Mouse (Mus musculus): ENCODE results near the gene Ppa2. TPM values are rescaled to one million over a fixed set of nuclear protein-coding genes. Genes with fewer than 3 reads are reported as not detected.

Ppa2 gene
- total and polyA plus RNA-seq, 2 experiments from 2014 or later: 23.4 to 88.2 TPM

- no peak overlapping the region for H3K9ac ChIP-seq (replicated peaks; ENCODE audit: low read length)
- no peak for TF ChIP-seq CTCF (IDR thresholded peaks at IDR 0.05; ENCODE audit: low read depth)
- H3K27me3 ChIP-seq (ENCODE audit: insufficient read depth, low read length): no peaks in the 10 kb centered on the region
- H3K36me3 ChIP-seq (ENCODE audit: insufficient read depth, low read length): no peaks in the 10 kb centered on the region
- no peak for ATAC-seq
- H3K27ac ChIP-seq: no peak overlapping the region
- no peak overlapping the region for H3K4me3 ChIP-seq (ENCODE audit: low read length)
- H3K9me3 ChIP-seq (ENCODE audit: low read length): no peaks in the 10 kb centered on the region
- 90% methylated on average over 13 of the region's 13 CpGs for WGBS
- H3K4me1 ChIP-seq (ENCODE audit: insufficient read depth, low read length): no peaks in the 10 kb centered on the region
- DNase-seq (ENCODE audit: low spot score): no peak
- H3K4me2 ChIP-seq (ENCODE audit: low read depth, low read length): no peak overlapping the region
Observed at GRCm38 (mm10) chr3:133328551-133328950, 18.6 kb downstream of the Ppa2 start.

DNA sequence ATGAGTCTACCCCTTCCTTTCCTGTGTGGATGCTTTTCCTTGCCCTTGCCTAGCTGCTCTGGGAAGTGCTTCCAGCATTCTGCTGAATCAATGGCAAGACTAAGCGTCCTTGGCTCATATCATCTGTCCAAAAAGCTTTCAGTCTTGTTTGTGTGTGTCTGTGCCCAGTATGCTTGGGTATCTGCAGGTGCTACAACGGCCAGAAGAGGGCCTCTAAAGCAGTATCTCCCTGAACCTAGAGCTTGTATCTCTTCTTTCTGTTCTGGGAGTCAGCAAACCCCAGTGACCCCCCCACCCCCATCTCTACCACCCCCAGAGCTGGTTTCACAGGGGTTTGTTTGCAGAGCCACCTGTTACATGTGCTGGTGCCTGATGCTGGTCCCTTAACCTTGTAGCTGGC is 19.5 kb downstream of the Ppa2 start:
- peak; percentile 21; the same call in 1 of the 2 replicates for TF ChIP-seq CTCF (IDR thresholded peaks at IDR 0.05; ENCODE audit: low read depth)
- H3K4me3 ChIP-seq (ENCODE audit: low read length): no peak overlapping the region
- no peaks in the 10 kb centered on the region for H3K27me3 ChIP-seq (ENCODE audit: insufficient read depth, low read length)
- H3K36me3 ChIP-seq (ENCODE audit: insufficient read depth, low read length): no peaks in the 10 kb centered on the region
- WGBS: 84% methylated on average over 2 of the region's 2 CpGs
- no peak overlapping the region for H3K9ac ChIP-seq (replicated peaks; ENCODE audit: low read length)
- no peaks in the 10 kb centered on the region for H3K9me3 ChIP-seq (ENCODE audit: low read length)
- H3K27ac ChIP-seq: no peak overlapping the region
- DNase-seq (ENCODE audit: low spot score) (no peak), ATAC-seq (no peak)
- H3K4me2 ChIP-seq (ENCODE audit: low read depth, low read length): no peak overlapping the region
- no peaks in the 10 kb centered on the region for H3K4me1 ChIP-seq (ENCODE audit: insufficient read depth, low read length)

DNA sequence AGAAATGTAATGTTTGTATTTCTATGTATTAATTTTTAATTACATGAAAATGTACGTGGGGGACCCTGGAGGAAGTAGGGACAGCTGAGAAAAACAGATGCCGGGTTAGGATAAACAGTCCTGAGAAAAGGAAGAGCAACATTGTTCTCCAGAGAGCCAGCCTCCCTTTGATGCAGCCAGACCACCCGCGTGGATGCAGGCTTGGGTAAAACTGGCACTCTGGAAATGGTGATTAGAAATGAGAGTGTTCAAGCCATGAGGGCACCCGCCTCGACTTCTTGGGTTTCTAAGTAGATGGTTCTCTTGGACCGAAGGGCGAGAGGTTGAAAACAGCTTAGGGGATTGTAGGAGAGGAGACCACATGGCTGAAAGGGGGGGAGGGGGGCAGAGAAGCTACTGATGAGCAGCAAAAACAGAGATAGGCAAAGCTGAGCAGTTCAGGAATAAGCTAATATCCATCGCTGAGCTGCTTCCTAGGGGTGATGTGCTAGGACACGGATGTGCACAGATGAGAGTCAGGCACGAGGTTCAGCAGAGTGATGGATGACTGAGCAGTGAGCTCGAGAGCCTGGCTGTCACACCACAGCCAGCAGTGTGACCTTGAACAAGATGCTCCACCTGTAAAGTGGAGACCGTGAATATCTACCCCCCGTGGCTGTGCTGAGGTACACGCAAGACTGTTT is 21.4 kb downstream of the Ppa2 start:
- no peaks in the 10 kb centered on the region for H3K27me3 ChIP-seq (ENCODE audit: insufficient read depth, low read length)
- H3K4me2 ChIP-seq (ENCODE audit: low read depth, low read length): no peak overlapping the region
- no peaks in the 10 kb centered on the region for H3K36me3 ChIP-seq (ENCODE audit: insufficient read depth, low read length)
- no peaks in the 10 kb centered on the region for H3K9me3 ChIP-seq (ENCODE audit: low read length)
- H3K9ac ChIP-seq (replicated peaks; ENCODE audit: low read length): no peak overlapping the region
- H3K4me1 ChIP-seq (ENCODE audit: insufficient read depth, low read length): no peaks in the 10 kb centered on the region
- TF ChIP-seq CTCF (IDR thresholded peaks at IDR 0.05; ENCODE audit: low read depth): no peak
- WGBS: 62% methylated on average over 15 of the region's 15 CpGs
- DNase-seq (ENCODE audit: low spot score) (no peak), ATAC-seq (peak; percentile 45; the same call in 1 of the 2 replicates)
- H3K27ac ChIP-seq: no peak overlapping the region
- H3K4me3 ChIP-seq (ENCODE audit: low read length): no peak overlapping the region

- TF ChIP-seq CTCF (IDR thresholded peaks at IDR 0.05; ENCODE audit: low read depth): no peak
Observed at GRCm38 (mm10) chr3:133332280-133332679, 22.4 kb downstream of the Ppa2 start.

DNA sequence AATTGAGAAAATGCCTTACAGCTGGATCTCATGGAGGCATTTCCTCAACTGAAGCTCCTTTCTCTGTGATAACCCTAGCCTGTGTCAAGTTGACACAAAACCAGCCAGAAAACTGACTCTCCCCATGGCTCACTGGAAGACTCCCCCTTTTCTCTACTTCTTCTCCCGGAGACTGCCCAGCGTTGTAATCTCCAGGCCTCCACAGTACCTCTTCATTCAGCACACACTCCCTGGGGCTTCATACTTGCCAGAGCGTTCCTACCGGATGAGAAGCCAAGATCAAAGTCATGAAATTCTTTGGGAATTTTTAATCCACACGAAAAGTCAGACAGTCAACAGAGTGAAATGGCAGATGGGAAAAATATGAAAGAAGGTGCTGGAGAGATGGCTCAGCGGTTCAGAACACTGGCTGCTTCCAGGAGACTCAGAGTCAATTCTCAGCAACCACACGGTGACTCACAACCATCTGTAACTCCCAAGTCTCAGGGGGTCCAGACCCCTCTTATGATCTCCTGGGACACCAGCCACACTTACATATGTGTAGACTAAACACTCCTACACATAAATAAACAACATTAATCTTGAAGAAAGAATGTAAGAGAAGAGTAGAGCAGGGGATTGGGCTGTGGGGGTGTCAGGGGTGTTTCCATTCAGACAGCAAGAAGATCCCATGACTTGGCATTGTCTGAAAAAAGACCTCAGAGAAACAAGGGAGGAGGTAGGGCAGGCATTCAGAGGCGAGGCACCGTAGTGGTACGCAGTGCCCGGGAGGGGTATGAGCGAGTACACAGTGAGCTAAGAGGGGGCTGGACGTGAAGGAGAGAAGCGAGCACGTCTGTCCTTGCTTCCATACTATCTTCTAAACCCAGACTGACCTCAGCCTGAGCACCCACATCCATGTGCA is 23.6 kb downstream of the Ppa2 start:
- DNase-seq (ENCODE audit: low spot score): no peak
- Histone ChIP-seq H3K36me3 (ENCODE audit: insufficient read depth, low read length) (no peaks in the 10 kb centered on the region), H3K4me2 (ENCODE audit: low read depth, low read length) (no peak overlapping the region), H3K27me3 (ENCODE audit: insufficient read depth, low read length) (no peaks in the 10 kb centered on the region), H3K9ac (replicated peaks; ENCODE audit: low read length) (no peak overlapping the region), H3K9me3 (ENCODE audit: low read length) (no peaks in the 10 kb centered on the region), H3K4me3 (ENCODE audit: low read length) (no peak overlapping the region), H3K27ac (no peak overlapping the region), H3K4me1 (ENCODE audit: insufficient read depth, low read length) (no peaks in the 10 kb centered on the region)
- ATAC-seq: no peak
- no peak for TF ChIP-seq CTCF (IDR thresholded peaks at IDR 0.05; ENCODE audit: low read depth)
- 81% methylated on average over 15 of the region's 15 CpGs for WGBS

More at GRCm38 (mm10) chr3:133332280-133332679, 22.4 kb downstream of the Ppa2 start:
- no peak overlapping the region for H3K4me2 ChIP-seq (ENCODE audit: low read depth, low read length)
- no peak overlapping the region for H3K4me3 ChIP-seq (ENCODE audit: low read length)
- no peaks in the 10 kb centered on the region for H3K4me1 ChIP-seq (ENCODE audit: insufficient read depth, low read length)
- 92% methylated on average over 5 of the region's 5 CpGs for WGBS
- no peaks in the 10 kb centered on the region for H3K9me3 ChIP-seq (ENCODE audit: low read length)
- no peak for ATAC-seq
- no peak for DNase-seq (ENCODE audit: low spot score)
- no peak overlapping the region for H3K27ac ChIP-seq
- H3K27me3 ChIP-seq (ENCODE audit: insufficient read depth, low read length): no peaks in the 10 kb centered on the region
- H3K9ac ChIP-seq (replicated peaks; ENCODE audit: low read length): no peak overlapping the region
- H3K36me3 ChIP-seq (ENCODE audit: insufficient read depth, low read length): no peaks in the 10 kb centered on the region

GRCm38 (mm10) chr3:133334691-133335090 is 24.8 kb downstream of the Ppa2 start:
- H3K27ac ChIP-seq: no peak overlapping the region
- TF ChIP-seq CTCF (IDR thresholded peaks at IDR 0.05; ENCODE audit: low read depth): no peak
- no peak overlapping the region for H3K9ac ChIP-seq (replicated peaks; ENCODE audit: low read length)
- no peaks in the 10 kb centered on the region for H3K27me3 ChIP-seq (ENCODE audit: insufficient read depth, low read length)
- DNase-seq (ENCODE audit: low spot score) (no peak), ATAC-seq (no peak)
- no peak overlapping the region for H3K4me2 ChIP-seq (ENCODE audit: low read depth, low read length)
- 90% methylated on average over 5 of the region's 5 CpGs for WGBS
- no peaks in the 10 kb centered on the region for H3K9me3 ChIP-seq (ENCODE audit: low read length)
- H3K4me3 ChIP-seq (ENCODE audit: low read length): no peak overlapping the region
- no peaks in the 10 kb centered on the region for H3K4me1 ChIP-seq (ENCODE audit: insufficient read depth, low read length)
- H3K36me3 ChIP-seq (ENCODE audit: insufficient read depth, low read length): no peaks in the 10 kb centered on the region

Measured in hindbrain, postnatal 0 days (tissue).